13 mouse cellular contexts compared by ENCODE assay signal in the genomic region with DNA sequence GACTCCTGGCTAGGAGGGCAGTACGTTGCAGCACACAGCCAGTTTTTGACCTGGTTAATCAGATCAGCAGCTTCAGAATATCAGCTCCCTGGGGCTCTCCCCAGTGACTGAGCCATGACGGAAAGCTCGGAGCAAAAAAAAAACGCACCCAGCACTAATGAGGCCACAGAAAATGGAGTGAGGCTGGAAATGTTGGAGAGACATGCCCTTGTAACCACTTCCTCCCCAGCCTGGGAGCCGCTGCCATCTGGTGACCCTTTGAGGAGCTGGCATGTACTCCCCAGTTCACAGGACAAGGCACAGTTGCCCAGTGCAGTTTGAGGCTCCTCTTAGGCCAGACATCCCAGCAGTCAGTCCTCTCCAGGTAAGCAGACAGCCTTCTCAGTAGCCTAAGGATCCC. TPM values are rescaled to one million over a fixed set of nuclear protein-coding genes. Genes with fewer than 3 reads are reported as not detected.
DNase-seq lines count a peak whose midpoint lies in the region; ATAC-seq and TF ChIP-seq lines count a peak whose summit lies in the region.
"Had no signal": no experiment of that assay in that cellular context is flagged by ENCODE, and none has a peak within 500 bp of the region (broad histone marks: within the 10 kb centered on the region; RNA-seq: fewer than 3 reads in every experiment).

No protein-coding gene starts in this region.

- no peak overlapping the region for H3K4me2 ChIP-seq in stomach, postnatal 0 days (replicated peaks; ENCODE audit: low read depth)
- H3K4me2 ChIP-seq: stomach, embryonic 15.5 days had no signal

- no peak for TF ChIP-seq CTCF in cerebellum, adult 2 months (IDR thresholded peaks at IDR 0.05; ENCODE audit: borderline replicate concordance, insufficient read depth, low read depth, low read length)
- peak; percentile 29; the same call in 1 of the 2 replicates for TF ChIP-seq CTCF in stomach, postnatal 0 days (IDR thresholded peaks at IDR 0.05; ENCODE audit: low read depth)

- no peak for ATAC-seq in stomach, postnatal 0 days (ENCODE audit: low FRiP score, low TSS enrichment)

- no peak overlapping the region for H3K4me3 ChIP-seq in heart, embryonic 10.5 days
- H3K4me3 ChIP-seq in cerebellum, adult 2 months (replicated peaks; ENCODE audit: insufficient read depth, low read depth, low read length) = no peak overlapping the region
- no peak overlapping the region for H3K4me3 ChIP-seq in stomach, postnatal 0 days (ENCODE audit: low read depth, low read length)
- H3K4me3 ChIP-seq in limb, embryonic 10.5 days = no peak overlapping the region
- H3K4me3 ChIP-seq: midbrain, embryonic 15.5 days; stomach, embryonic 15.5 days had no signal

- H3K27me3 ChIP-seq in heart, embryonic 10.5 days (ENCODE audit: insufficient read depth, poor library complexity, severe bottlenecking) = no peaks in the 10 kb centered on the region
- no peaks in the 10 kb centered on the region for H3K27me3 ChIP-seq in cerebellum, adult 2 months (ENCODE audit: control insufficient read depth, insufficient read depth, low read length)
- H3K27me3 ChIP-seq in stomach, postnatal 0 days (ENCODE audit: control insufficient read depth, insufficient read depth, low read length) = no peaks in the 10 kb centered on the region
- H3K27me3 ChIP-seq in limb, embryonic 10.5 days (ENCODE audit: low read depth, poor library complexity, severe bottlenecking) = no peaks in the 10 kb centered on the region
- H3K27me3 ChIP-seq: midbrain, embryonic 15.5 days; stomach, embryonic 15.5 days had no signal

- WGBS in heart, embryonic 10.5 days = 69% methylated on average over 5 of the region's 5 CpGs
- WGBS in cerebellum, adult 2 months = 6% methylated on average over 5 of the region's 5 CpGs
- WGBS in stomach, postnatal 0 days = 76% methylated on average over 5 of the region's 5 CpGs
- 80% methylated on average over 5 of the region's 5 CpGs for WGBS in limb, embryonic 10.5 days

- DNase-seq in heart, embryonic 10.5 days (ENCODE audit: low spot score) = peak; percentile 74
- DNase-seq in heart, postnatal 25 days (ENCODE audit: low spot score) = no peak
- DNase-seq in retina, postnatal 1 day = peak; percentile 36
- DNase-seq in retina, embryonic 14.5 days (ENCODE audit: low spot score) = no peak
- DNase-seq in cerebellum, adult 2 months = peak; percentile 60 to 72
- DNase-seq in stomach, postnatal 0 days (ENCODE audit: low spot score) = no peak
- no peak for DNase-seq in neural tube, embryonic 10.5 days (ENCODE audit: extremely low spot score, low spot score)
- no peak for DNase-seq in limb, embryonic 10.5 days (ENCODE audit: low spot score)
- DNase-seq: left cerebral cortex, postnatal 4 days; lung, postnatal 36 days; right cerebral cortex, postnatal 4 days had no signal

- H3K9me3 ChIP-seq in heart, embryonic 10.5 days = no peaks in the 10 kb centered on the region
- H3K9me3 ChIP-seq in stomach, postnatal 0 days (ENCODE audit: control insufficient read depth, low read length) = no peaks in the 10 kb centered on the region
- no peaks in the 10 kb centered on the region for H3K9me3 ChIP-seq in limb, embryonic 10.5 days (replicated peaks)
- H3K9me3 ChIP-seq: midbrain, embryonic 15.5 days; stomach, embryonic 15.5 days had no signal

- no peak overlapping the region for H3K9ac ChIP-seq in stomach, postnatal 0 days (ENCODE audit: low read length)
- H3K9ac ChIP-seq: stomach, embryonic 15.5 days had no signal

- H3K4me1 ChIP-seq in heart, embryonic 10.5 days = peaks cover 38% of the 10 kb centered on the region
- H3K4me1 ChIP-seq in cerebellum, adult 2 months (ENCODE audit: control insufficient read depth, insufficient read depth, low read length) = peaks cover 36% of the 10 kb centered on the region
- peaks cover 10% of the 10 kb centered on the region for H3K4me1 ChIP-seq in stomach, postnatal 0 days (replicated peaks; ENCODE audit: control insufficient read depth, insufficient read depth)
- H3K4me1 ChIP-seq in limb, embryonic 10.5 days = peaks cover 35% of the 10 kb centered on the region

- H3K27ac ChIP-seq in heart, embryonic 10.5 days = no peak overlapping the region
- peak overlapping the region; percentile 77 for H3K27ac ChIP-seq in cerebellum, adult 2 months (ENCODE audit: insufficient read depth, low read length)
- H3K27ac ChIP-seq in stomach, postnatal 0 days (replicated peaks) = no peak overlapping the region
- no peak overlapping the region for H3K27ac ChIP-seq in limb, embryonic 10.5 days
- H3K27ac ChIP-seq: midbrain, embryonic 15.5 days; stomach, embryonic 15.5 days had no signal

- intact Hi-C loops in heart, postnatal 25 days (cut with DNase I) = loop anchor here (5.0 kb wide), 1 partner anchor 108 kb away; no protein-coding TSS in a partner anchor

- no peak for TF ChIP-seq EP300 in stomach, postnatal 0 days (optimal IDR thresholded peaks at IDR 0.05)

- peaks cover 66% of the 10 kb centered on the region for H3K36me3 ChIP-seq in heart, embryonic 10.5 days
- peaks cover 20% of the 10 kb centered on the region for H3K36me3 ChIP-seq in stomach, postnatal 0 days (ENCODE audit: control insufficient read depth, insufficient read depth, low read length)
- peaks cover 83% of the 10 kb centered on the region for H3K36me3 ChIP-seq in limb, embryonic 10.5 days

- no peak for TF ChIP-seq POLR2A in cerebellum, adult 2 months (IDR thresholded peaks at IDR 0.05; ENCODE audit: borderline replicate concordance, insufficient read depth, low read length)

RNA-seq across cellular contexts. Expression of a gene that starts 1.1 kb away (rescaled TPM):
- polyA plus RNA-seq in heart, embryonic 10.5 days (2016; fragmentation: Nextera tagmentation; extraction: Ambion mirVana) = 20.5 and 22.7 TPM in 2 replicates
- 10 to 100 TPM; 15.2 to 16.9 TPM for total RNA-seq in heart, postnatal 25 days (2021)
- 60.2 and 67.9 TPM in 2 replicates for polyA plus RNA-seq in cerebellum, adult 2 months (2012; rRNA removed)
- polyA plus RNA-seq in stomach, postnatal 0 days (2015; fragmentation: Nextera tagmentation; extraction: Ambion mirVana) = 6.3 and 7.7 TPM in 2 replicates
- 30.6 and 35.3 TPM in 2 replicates for polyA plus RNA-seq in limb, embryonic 10.5 days (2016; fragmentation: Nextera tagmentation; extraction: Ambion mirVana)

RNA-seq across cellular contexts. Expression of a gene that starts 21.0 kb away (rescaled TPM):
- polyA plus RNA-seq in heart, embryonic 10.5 days (2016; fragmentation: Nextera tagmentation; extraction: Ambion mirVana) = 153 and 171 TPM in 2 replicates
- 100 to 1,000 TPM; 129 to 130 TPM for total RNA-seq in heart, postnatal 25 days (2021)
- 98.2 and 104 TPM in 2 replicates for polyA plus RNA-seq in cerebellum, adult 2 months (2012; rRNA removed)
- 53.3 and 55.4 TPM in 2 replicates for polyA plus RNA-seq in stomach, postnatal 0 days (2015; fragmentation: Nextera tagmentation; extraction: Ambion mirVana)
- 142 and 149 TPM in 2 replicates for polyA plus RNA-seq in limb, embryonic 10.5 days (2016; fragmentation: Nextera tagmentation; extraction: Ambion mirVana)

RNA-seq across cellular contexts. Expression of a gene that starts 21.0 kb away (rescaled TPM):
- 94.7 and 113 TPM in 2 replicates for polyA plus RNA-seq in heart, embryonic 10.5 days (2016; fragmentation: Nextera tagmentation; extraction: Ambion mirVana)
- 10 to 100 TPM; 49.1 to 50.1 TPM for total RNA-seq in heart, postnatal 25 days (2021)
- 288 and 289 TPM in 2 replicates for polyA plus RNA-seq in cerebellum, adult 2 months (2012; rRNA removed)
- 52.6 and 58.9 TPM in 2 replicates for polyA plus RNA-seq in stomach, postnatal 0 days (2015; fragmentation: Nextera tagmentation; extraction: Ambion mirVana)
- polyA plus RNA-seq in limb, embryonic 10.5 days (2016; fragmentation: Nextera tagmentation; extraction: Ambion mirVana) = 127 and 148 TPM in 2 replicates

RNA-seq across cellular contexts. Expression of a gene that starts 29.6 kb away (rescaled TPM):
- 27.1 and 31.7 TPM in 2 replicates for polyA plus RNA-seq in heart, embryonic 10.5 days (2016; fragmentation: Nextera tagmentation; extraction: Ambion mirVana)
- total RNA-seq in heart, postnatal 25 days (2021) = 10 to 100 TPM in 1 of 2 experiments, 1 to 10 TPM in 1; 8.9 to 11.2 TPM
- 59.2 and 63.9 TPM in 2 replicates for polyA plus RNA-seq in cerebellum, adult 2 months (2012; rRNA removed)
- 7.4 and 9.5 TPM in 2 replicates for polyA plus RNA-seq in stomach, postnatal 0 days (2015; fragmentation: Nextera tagmentation; extraction: Ambion mirVana)
- 41.4 and 42.1 TPM in 2 replicates for polyA plus RNA-seq in limb, embryonic 10.5 days (2016; fragmentation: Nextera tagmentation; extraction: Ambion mirVana)

RNA-seq across cellular contexts. Expression of a gene that starts 34.9 kb away (rescaled TPM):
- 24.7 and 26.4 TPM in 2 replicates for polyA plus RNA-seq in heart, embryonic 10.5 days (2016; fragmentation: Nextera tagmentation; extraction: Ambion mirVana)
- 10 to 100 TPM; 34.9 to 38.8 TPM for total RNA-seq in heart, postnatal 25 days (2021)
- 43.2 and 44.6 TPM in 2 replicates for polyA plus RNA-seq in cerebellum, adult 2 months (2012; rRNA removed)
- polyA plus RNA-seq in stomach, postnatal 0 days (2015; fragmentation: Nextera tagmentation; extraction: Ambion mirVana) = 10.6 and 11.7 TPM in 2 replicates
- 29.4 and 37.1 TPM in 2 replicates for polyA plus RNA-seq in limb, embryonic 10.5 days (2016; fragmentation: Nextera tagmentation; extraction: Ambion mirVana)

Comparison
In these comparisons a context has a peak if more than half of its experiments do, and no peak if none do; other contexts are left out.
1. DNase-seq: peak in heart, embryonic 10.5 days (single experiment), retina, postnatal 1 day (single experiment) and cerebellum, adult 2 months (2 of 2); none in heart, postnatal 25 days (single experiment), retina, embryonic 14.5 days (single experiment), stomach, postnatal 0 days (single experiment), neural tube, embryonic 10.5 days (single experiment) and limb, embryonic 10.5 days (single experiment).